Mouse (Mus musculus) kidney, postnatal 25 days (tissue): Measurements from ENCODE around the gene Pygo2.

ENCODE experiments used
- DNase-seq, 2 experiments: peaks; one replicate each; pipeline ENCODE4 v3.0.0; 2021; ENCODE audit warnings: mixed read lengths in 2 of 2

Pygo2 gene

DNA sequence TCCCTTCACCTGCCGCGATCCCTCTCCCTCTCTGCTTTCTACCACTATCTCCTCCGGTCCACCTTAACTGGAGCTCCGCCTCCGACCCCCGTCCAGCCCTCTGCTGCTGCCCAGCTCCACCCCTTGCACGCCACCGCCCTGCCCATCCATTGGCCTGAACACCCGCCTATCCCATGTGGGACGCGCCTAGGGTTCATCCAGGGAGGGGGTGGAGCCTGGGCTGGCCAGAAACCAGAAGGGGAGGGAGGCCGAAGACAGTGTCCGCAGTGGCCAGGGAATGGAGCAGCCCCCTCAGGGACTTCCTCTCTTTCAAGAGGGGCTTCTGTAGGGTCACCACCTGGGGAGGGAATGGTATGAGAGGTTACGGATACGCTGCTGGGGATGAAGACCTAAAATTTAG is 36.4 kb upstream of the Pygo2 start:
- DNase-seq, result peak; percentile 99 to 100

DNA sequence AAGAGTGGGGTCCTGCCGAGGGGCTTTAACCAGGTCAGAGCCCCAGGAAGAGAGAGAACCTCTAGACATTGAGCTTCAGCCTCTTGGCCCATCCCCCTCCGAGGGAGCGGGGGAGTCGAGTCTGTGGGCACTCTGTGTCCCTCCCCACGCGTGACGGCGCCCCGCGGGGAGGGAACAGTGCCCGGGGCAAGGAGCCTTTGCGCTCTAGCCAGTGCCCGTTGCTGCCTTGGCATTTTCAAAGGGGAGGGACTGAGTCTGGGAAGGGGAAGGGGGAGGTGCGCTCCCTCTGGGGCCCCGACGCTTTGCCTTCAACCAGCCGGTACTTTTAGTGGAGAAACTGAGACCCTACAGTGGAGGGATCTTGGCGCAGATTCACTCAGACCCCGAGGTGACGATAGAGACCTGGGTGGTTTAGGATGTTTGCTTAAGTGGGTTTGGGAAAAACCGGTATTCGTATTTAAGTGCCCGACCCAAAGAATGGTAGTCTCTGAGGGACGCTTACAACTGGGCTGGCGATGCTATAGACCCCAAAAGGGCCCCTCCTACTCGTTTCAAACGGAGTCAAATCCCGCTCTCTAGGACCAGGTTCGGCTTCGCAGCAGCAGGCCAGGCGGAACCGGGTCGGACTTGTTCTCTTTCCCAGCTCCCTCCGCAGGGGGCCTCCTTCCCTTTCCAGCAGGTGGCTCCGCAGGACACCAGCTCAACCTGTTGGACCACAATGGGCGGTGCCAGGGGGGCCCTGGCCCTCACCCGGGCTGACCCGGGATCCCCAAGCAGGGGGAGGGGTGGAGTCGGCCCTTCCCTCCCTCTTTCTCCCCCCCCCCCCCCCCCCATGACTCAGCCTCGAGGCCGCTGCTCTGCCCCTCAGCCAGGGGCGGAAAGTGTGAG is 35.8 kb upstream of the Pygo2 start, which contains the start of gene Zbtb7b:
Gene Zbtb7b (minus strand): TSS at position 771 of the 888 bp plus-strand sequence.
- DNase-seq, result peak; percentile 90 to 97

- DNase-seq, result peak; percentile 93 to 96
Observed at GRCm38 (mm10) chr3:89394894-89395256, 35.1 kb upstream of the Pygo2 start.

GRCm38 (mm10) chr3:89395419-89395805 is 34.6 kb upstream of the Pygo2 start:
- peak in 1 of 2 experiments; percentile 47 for DNase-seq

- peak; percentile 81 to 83 for DNase-seq
Observed at GRCm38 (mm10) chr3:89395806-89396653, 34.0 kb upstream of the Pygo2 start.

- DNase-seq, result no peak
Observed at GRCm38 (mm10) chr3:89396654-89397005, 33.4 kb upstream of the Pygo2 start.

DNA sequence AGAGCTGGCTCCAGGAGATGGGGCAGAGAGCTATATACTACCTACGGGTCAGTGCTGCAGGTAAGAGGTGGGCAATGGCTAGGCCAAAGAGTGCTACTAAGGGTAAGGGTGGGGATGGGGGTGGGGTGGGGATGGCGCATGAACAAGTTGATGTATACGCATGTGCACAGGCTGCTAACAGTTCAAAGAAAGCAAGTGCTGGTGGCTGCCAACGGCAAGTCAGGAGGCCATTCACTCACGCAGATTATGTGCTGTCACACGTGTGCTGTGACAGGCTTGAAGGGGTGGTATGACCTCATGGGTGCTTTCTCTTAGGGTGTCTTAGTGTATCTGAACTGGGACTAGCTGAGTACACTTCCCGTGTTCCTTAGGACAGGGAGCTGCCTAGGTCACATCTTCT is 28.7 kb upstream of the Pygo2 start:
- no peak for DNase-seq

- DNase-seq, result no peak
Observed at GRCm38 (mm10) chr3:89402693-89403092, 27.3 kb upstream of the Pygo2 start, which contains the start of gene Lenep. TSS of gene Lenep (minus strand) at chr3:89402793.

- no peak for DNase-seq
Observed at GRCm38 (mm10) chr3:89406887-89407286, 23.1 kb upstream of the Pygo2 start.

DNA sequence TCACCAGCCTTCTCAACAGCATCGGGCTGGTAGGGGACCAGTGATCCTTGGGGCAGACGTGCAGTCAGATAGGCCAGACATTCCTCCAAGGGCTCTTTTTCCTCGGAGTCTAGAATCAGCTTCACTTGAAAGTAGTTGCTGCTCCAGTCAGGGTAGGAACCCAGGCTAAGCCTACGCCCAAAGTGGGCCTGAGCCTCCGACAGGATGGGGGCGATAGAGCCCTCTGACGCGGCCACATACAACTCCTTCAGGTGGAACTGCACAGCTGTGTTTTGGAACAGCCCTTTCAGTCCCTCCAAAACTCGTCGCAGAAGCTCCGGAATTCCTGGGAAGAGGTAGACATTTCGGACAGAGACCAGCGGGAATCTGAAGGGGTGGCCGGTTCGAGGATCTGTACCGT is 21.6 kb upstream of the Pygo2 start:
- no peak for DNase-seq

DNA sequence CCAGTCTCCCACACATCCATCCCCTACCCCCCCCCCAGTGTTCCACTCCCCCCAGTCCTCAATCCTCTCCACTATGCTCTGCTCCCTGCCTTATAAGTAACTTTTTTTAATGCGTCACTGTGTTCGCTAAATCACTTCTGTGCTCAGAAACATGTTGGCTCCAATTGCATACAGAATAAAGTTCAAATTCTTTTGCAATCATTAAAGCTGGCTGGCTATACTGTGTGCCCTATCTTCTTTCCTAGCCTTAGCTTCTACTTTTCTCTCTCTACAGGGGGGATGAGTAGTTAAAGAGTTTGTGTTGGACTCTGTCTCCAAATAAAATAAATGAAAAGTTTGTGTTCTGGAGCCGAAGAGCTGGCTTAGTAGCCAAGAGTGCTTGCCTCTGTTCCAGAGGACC is 20.3 kb upstream of the Pygo2 start:
- DNase-seq, result no peak

GRCm38 (mm10) chr3:89410864-89411263 is 19.1 kb upstream of the Pygo2 start:
- no peak for DNase-seq

DNA sequence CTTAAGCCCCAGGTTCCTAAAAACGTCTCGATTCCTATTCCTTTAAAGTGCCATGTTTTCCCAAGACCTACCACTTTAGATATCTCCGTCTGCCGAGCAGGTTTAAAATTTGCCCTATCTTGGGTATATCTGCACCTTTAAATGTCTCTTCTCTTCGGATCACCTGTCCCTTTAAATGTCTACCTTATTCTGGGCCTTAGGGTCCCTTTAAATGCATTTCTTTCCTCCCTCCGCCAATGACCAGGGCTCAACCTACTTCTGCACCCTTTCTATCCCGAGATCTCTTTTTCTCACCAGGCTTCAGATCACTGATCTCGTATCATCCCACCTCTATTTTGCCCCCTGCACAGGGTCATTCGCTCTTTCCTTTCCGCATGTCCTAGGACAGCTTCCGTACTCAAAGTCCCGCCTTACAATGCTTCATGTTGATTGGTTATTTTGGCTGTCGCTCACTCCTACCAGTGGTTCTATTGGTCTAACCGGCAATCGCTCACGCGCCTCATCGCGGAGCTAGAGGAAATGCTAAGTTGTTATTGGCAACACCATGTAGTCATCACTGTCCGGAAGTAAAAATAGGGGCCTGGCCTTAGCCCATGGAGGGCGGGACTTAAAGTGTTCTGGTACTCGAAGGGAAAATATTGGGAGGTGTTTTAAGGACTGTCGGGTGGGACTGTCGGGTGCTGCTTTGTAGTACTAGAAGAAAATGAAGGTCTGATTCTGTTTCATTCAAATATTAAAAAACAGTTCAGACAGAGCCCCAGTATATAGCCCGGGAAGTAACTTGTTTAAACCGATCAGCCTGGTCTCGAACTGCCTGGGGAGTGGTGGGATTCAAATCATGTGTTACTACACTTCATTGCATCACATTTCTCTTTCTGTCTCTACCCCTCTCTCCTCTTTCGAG is 18.3 kb upstream of the Pygo2 start, which contains the start of gene Flad1:
Gene Flad1 (minus strand): TSS at position 381 of the 904 bp plus-strand sequence.
- DNase-seq, result peak; percentile 98 to 99

GRCm38 (mm10) chr3:89416158-89416557 is 13.9 kb upstream of the Pygo2 start:
- no peak for DNase-seq

- no peak for DNase-seq
Observed at GRCm38 (mm10) chr3:89417131-89417530, 12.9 kb upstream of the Pygo2 start.

DNA sequence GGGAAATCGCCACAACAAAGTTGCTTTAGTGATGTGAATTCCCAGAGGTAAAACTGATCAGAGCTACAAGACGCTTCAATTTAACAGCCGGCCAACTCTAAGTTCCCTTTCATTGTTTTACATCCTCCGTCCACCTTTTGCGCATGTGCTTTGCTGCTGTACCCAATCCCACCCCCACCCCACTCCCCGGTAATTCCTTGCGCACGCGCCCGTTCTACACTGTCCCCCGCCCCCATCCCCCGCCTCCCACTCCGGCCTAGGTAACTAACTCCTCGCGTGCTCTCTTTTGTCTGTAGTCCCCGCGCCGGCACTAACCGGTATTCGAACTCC is 12.2 kb upstream of the Pygo2 start:
- no peak for DNase-seq

DNA sequence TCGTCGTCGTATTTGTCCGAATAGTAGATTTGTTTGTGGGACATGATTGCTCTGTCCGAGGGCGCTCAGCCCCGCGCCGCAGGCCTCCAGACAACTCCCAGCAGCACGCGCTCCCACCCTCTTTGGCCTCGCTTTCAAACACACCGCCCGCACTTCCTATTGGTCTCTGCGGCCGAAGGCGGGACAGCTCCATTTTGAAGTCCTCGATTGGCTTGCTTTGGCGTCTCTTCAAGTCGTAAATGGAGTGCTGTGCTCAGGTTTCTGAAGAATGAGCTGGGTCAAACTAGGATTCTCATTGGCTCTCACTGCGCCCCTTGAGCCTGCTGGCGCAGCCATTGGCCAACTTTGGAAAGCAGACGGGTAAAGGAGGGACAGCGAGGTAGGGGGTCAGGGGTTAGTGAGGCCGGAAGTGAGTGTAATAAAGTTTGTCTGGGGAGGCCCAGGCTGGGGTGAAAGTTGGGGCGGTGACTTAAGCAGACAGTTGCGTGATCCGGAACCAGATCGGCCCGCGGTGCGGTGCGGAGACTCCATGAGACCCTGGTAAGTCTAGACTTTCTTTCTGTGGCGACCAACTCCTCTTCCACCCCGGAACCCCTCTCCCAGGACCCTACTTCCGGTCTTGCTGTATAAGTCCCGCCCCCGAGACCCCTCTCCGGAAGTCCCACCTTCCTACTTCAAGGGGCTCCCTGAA is 11.7 kb upstream of the Pygo2 start, which contains the start of the genes Cks1b and Shc1:
Gene Cks1b (minus strand): TSS at position 214 of the 691 bp plus-strand sequence.
Gene Shc1 (plus strand): TSS at position 274 of the 691 bp plus-strand sequence.
- peak; percentile 95 to 99 for DNase-seq

- DNase-seq, result peak; percentile 90 to 92
Observed at GRCm38 (mm10) chr3:89418861-89419250, 11.2 kb upstream of the Pygo2 start.

- DNase-seq, result peak; percentile 73 to 78
Observed at GRCm38 (mm10) chr3:89419571-89419970, 10.4 kb upstream of the Pygo2 start.

GRCm38 (mm10) chr3:89419981-89420380 is 10.0 kb upstream of the Pygo2 start:
- DNase-seq, result no peak

- no peak for DNase-seq
Observed at GRCm38 (mm10) chr3:89420421-89420820, 9.6 kb upstream of the Pygo2 start.
